Mouse (Mus musculus): ENCODE data around the gene Serpina3g.

DNA sequence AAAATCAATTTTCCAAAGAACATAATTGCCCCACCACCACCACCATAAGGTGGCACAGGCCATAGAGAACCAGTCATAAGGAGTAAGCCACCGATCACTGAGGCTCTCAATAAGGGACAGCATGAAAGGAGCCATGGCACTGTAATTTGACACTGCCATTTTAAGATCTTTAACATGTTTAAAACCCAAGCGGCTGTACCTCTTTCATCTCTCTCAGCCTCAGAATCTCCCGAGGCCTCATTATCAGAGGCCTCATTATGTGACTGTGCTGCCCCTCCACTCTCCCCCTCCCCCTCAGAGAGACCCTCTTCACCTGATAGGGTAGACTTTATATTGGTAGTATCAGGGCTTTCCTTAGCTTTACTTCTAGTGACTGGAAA, 43.0 kb downstream of the Serpina3g start:
- TF ChIP-seq ZNF384 (IDR thresholded peaks at IDR 0.05; ENCODE audit: low read depth, low read length) (no peak), MAZ (IDR thresholded peaks at IDR 0.05; ENCODE audit: low read depth, low read length) (no peak), POLR2A (IDR thresholded peaks at IDR 0.05; ENCODE audit: control insufficient read depth in 1 of 2, insufficient read depth in 1 of 2, low read depth in 1 of 2, low read length in 2 of 2, poor library complexity in 1 of 2) (no peak), EP300 (IDR thresholded peaks at IDR 0.05; ENCODE audit: low read depth in 1 of 2, low read length in 2 of 2) (no peak), CTCF (IDR thresholded peaks at IDR 0.05 in 2 of 3, conservative IDR thresholded peaks at IDR 0.05 in 1 of 3; ENCODE audit: control insufficient read depth in 1 of 3, insufficient read depth in 1 of 3, low read depth in 2 of 3, low read length in 3 of 3, poor library complexity in 1 of 3, severe bottlenecking in 1 of 3) (no peak), MXI1 (IDR thresholded peaks at IDR 0.05; ENCODE audit: low read depth, low read length) (no peak), ZC3H11A (IDR thresholded peaks at IDR 0.05; ENCODE audit: low read depth, low read length) (no peak), NELFE (IDR thresholded peaks at IDR 0.05; ENCODE audit: low read depth, low read length) (no peak), CHD1 (IDR thresholded peaks at IDR 0.05; ENCODE audit: low read depth, low read length) (no peak)

All from MEL (cell line).